In genomic region chr9:66174985-66175384, GRCm38 (mm10) we compare ENCODE assay signal across 22 mouse cellular contexts. TPM values are rescaled to one million over a fixed set of nuclear protein-coding genes. Genes with fewer than 3 reads are reported as not detected.
DNase-seq lines count a peak whose midpoint lies in the region; ATAC-seq and TF ChIP-seq lines count a peak whose summit lies in the region.
"Had no signal": no experiment of that assay in that cellular context is flagged by ENCODE, and none has a peak within 500 bp of the region (broad histone marks: within the 10 kb centered on the region; RNA-seq: fewer than 3 reads in every experiment).

No protein-coding gene starts in this region.

- H3K36me3 ChIP-seq in liver, postnatal 0 days (replicated peaks; ENCODE audit: insufficient read depth, low read length) = peaks cover 8% of the 10 kb centered on the region
- no peaks in the 10 kb centered on the region for H3K36me3 ChIP-seq in liver, embryonic 13.5 days
- H3K36me3 ChIP-seq in liver, embryonic 14.5 days (replicated peaks; ENCODE audit: control insufficient read depth, insufficient read depth, low read depth) = no peaks in the 10 kb centered on the region
- H3K36me3 ChIP-seq: heart, embryonic 13.5 days; hindbrain, embryonic 12.5 days; hindbrain, embryonic 15.5 days had no signal

- H3K4me2 ChIP-seq in liver, postnatal 0 days (ENCODE audit: low read depth, low read length) = no peak overlapping the region
- H3K4me2 ChIP-seq in liver, embryonic 13.5 days = 0 out of 2 replicates have a peak overlapping the region, but pooled peaks have one; percentile 4
- H3K4me2 ChIP-seq in liver, embryonic 14.5 days (ENCODE audit: low read depth) = peak overlapping the region; percentile 22; the same call in 1 of the 2 replicates
- H3K4me2 ChIP-seq: forebrain, embryonic 13.5 days; heart, embryonic 13.5 days; hindbrain, embryonic 12.5 days; hindbrain, embryonic 15.5 days had no signal

- no peaks in the 10 kb centered on the region for H3K27me3 ChIP-seq in liver, postnatal 0 days (ENCODE audit: insufficient read depth, low read length)
- H3K27me3 ChIP-seq in liver, embryonic 13.5 days = no peaks in the 10 kb centered on the region
- H3K27me3 ChIP-seq in liver, embryonic 14.5 days (ENCODE audit: control insufficient read depth, insufficient read depth, low read length) = no peaks in the 10 kb centered on the region
- H3K27me3 ChIP-seq: forebrain, embryonic 13.5 days; heart, embryonic 13.5 days; hindbrain, embryonic 12.5 days; hindbrain, embryonic 15.5 days had no signal

- H3K9me3 ChIP-seq in liver, postnatal 0 days (ENCODE audit: low read length) = no peaks in the 10 kb centered on the region
- no peaks in the 10 kb centered on the region for H3K9me3 ChIP-seq in liver, embryonic 13.5 days (replicated peaks)
- H3K9me3 ChIP-seq in liver, embryonic 14.5 days (ENCODE audit: control insufficient read depth, low read length) = no peaks in the 10 kb centered on the region
- H3K9me3 ChIP-seq: forebrain, embryonic 10.5 days; forebrain, embryonic 13.5 days; heart, embryonic 13.5 days; hindbrain, embryonic 12.5 days; hindbrain, embryonic 15.5 days had no signal

- H3K27ac ChIP-seq in liver, postnatal 0 days (ENCODE audit: low read depth) = no peak overlapping the region
- peak overlapping the region; percentile 73 for H3K27ac ChIP-seq in liver, embryonic 13.5 days
- peak overlapping the region; percentile 56 for H3K27ac ChIP-seq in liver, embryonic 14.5 days
- H3K27ac ChIP-seq: forebrain, embryonic 10.5 days; forebrain, embryonic 13.5 days; heart, adult 2 months; heart, embryonic 13.5 days; hindbrain, embryonic 12.5 days; hindbrain, embryonic 15.5 days had no signal

- WGBS in liver, postnatal 0 days (ENCODE audit: insufficient replicate concordance) = 69% methylated on average over 3 of the region's 3 CpGs
- WGBS in liver, embryonic 13.5 days (ENCODE audit: insufficient replicate concordance) = 83% methylated on average over 3 of the region's 3 CpGs
- WGBS in liver, embryonic 14.5 days (ENCODE audit: insufficient replicate concordance) = 62% methylated on average over 3 of the region's 3 CpGs

- TF ChIP-seq CTCF in liver, postnatal 0 days (IDR thresholded peaks at IDR 0.05; ENCODE audit: low read depth) = no peak
- TF ChIP-seq CTCF in liver, embryonic 14.5 days (IDR thresholded peaks at IDR 0.05; ENCODE audit: low read depth) = no peak

- H3K4me1 ChIP-seq in liver, postnatal 0 days (ENCODE audit: insufficient read depth) = peaks cover 53% of the 10 kb centered on the region
- peaks cover 66% of the 10 kb centered on the region for H3K4me1 ChIP-seq in liver, embryonic 13.5 days (replicated peaks)
- peaks cover 32 to 33% of the 10 kb centered on the region in 2 experiments for H3K4me1 ChIP-seq in liver, embryonic 14.5 days (replicated peaks; ENCODE audit: control insufficient read depth in 2 of 2, insufficient read depth in 2 of 2, low read length in 1 of 2)
- H3K4me1 ChIP-seq: hindbrain, embryonic 15.5 days had no signal

- H3K4me3 ChIP-seq in liver, postnatal 0 days (ENCODE audit: low read depth, low read length) = no peak overlapping the region
- H3K4me3 ChIP-seq in liver, embryonic 13.5 days (replicated peaks) = no peak overlapping the region
- no peak overlapping the region for H3K4me3 ChIP-seq in liver, embryonic 14.5 days (ENCODE audit: insufficient read depth in 1 of 2, low read depth in 2 of 2, low read length in 2 of 2)
- H3K4me3 ChIP-seq: forebrain, embryonic 10.5 days; forebrain, embryonic 13.5 days; heart, adult 2 months; heart, embryonic 13.5 days; hindbrain, embryonic 12.5 days; hindbrain, embryonic 15.5 days had no signal

- H3K9ac ChIP-seq in liver, postnatal 0 days (replicated peaks) = no peak overlapping the region
- H3K9ac ChIP-seq in liver, embryonic 13.5 days = peak overlapping the region; percentile 22; the same call in 1 of the 2 replicates
- peak overlapping the region; percentile 9; the same call in 1 of the 2 replicates for H3K9ac ChIP-seq in liver, embryonic 14.5 days (replicated peaks)
- H3K9ac ChIP-seq: forebrain, embryonic 13.5 days; heart, embryonic 13.5 days; hindbrain, embryonic 12.5 days; hindbrain, embryonic 15.5 days had no signal

- no peak for TF ChIP-seq EP300 in liver, postnatal 0 days (IDR thresholded peaks at IDR 0.05; ENCODE audit: low read depth)
- TF ChIP-seq EP300 in liver, embryonic 14.5 days (IDR thresholded peaks at IDR 0.05; ENCODE audit: low read depth) = 0 out of 2 replicates have a peak, but pooled peaks have one; percentile 13

- DNase-seq in liver = peak; percentile 42
- DNase-seq in liver, postnatal 0 days = no peak
- peak; percentile 44 for DNase-seq in liver, embryonic 13.5 days
- no peak for DNase-seq in liver, embryonic 14.5 days (ENCODE audit: low read depth in 3 of 3, low spot score in 3 of 3)
- peak; percentile 36 for DNase-seq in yolk sac, embryonic 10.5 days (ENCODE audit: low spot score)
- DNase-seq in cerebellum, adult 18-20 months = no peak
- DNase-seq: adrenal gland, adult 2 months; adrenal gland, postnatal 14 days; cerebellum, adult 11 months; cerebellum, adult 9-10 months; cerebellum, postnatal 14 days; gastrocnemius, postnatal 10 days; gastrocnemius, postnatal 36 days; heart, adult 2 months; heart, postnatal 14 days had no signal

- ATAC-seq in liver, postnatal 0 days = no peak
- ATAC-seq in liver, embryonic 13.5 days (ENCODE audit: low read depth) = 0 out of 2 replicates have a peak, but pooled peaks have one; percentile 46
- ATAC-seq in liver, embryonic 14.5 days (ENCODE audit: insufficient read depth) = peak; percentile 48; the same call in 1 of the 2 replicates
- ATAC-seq: CD4-positive, CD25-positive, alpha-beta regulatory T cell, adult 4 months; forebrain, embryonic 13.5 days; forebrain, embryonic 16.5 days had no signal

RNA-seq across cellular contexts. Expression of gene Dapk2, which starts 17.0 kb away (rescaled TPM):
- polyA plus RNA-seq in liver, postnatal 0 days (2015; fragmentation: Nextera tagmentation; extraction: Ambion mirVana) = 21.6 and 23.4 TPM in 2 replicates
- 20.5 and 23.8 TPM in 2 replicates for polyA plus RNA-seq in liver, embryonic 13.5 days (2015; fragmentation: Nextera tagmentation; extraction: Ambion mirVana)
- polyA plus RNA-seq in liver, embryonic 14.5 days (2012; rRNA removed) = 7.3 and 11.7 TPM in 2 replicates
- polyA plus RNA-seq in liver, embryonic 14.5 days (2014; fragmentation: Nextera tagmentation; extraction: Ambion mirVana) = 24.6 and 25.2 TPM in 2 replicates

RNA-seq across cellular contexts. Expression of gene Ciao2a, which starts 48.6 kb away (rescaled TPM):
- 122 and 133 TPM in 2 replicates for polyA plus RNA-seq in liver, postnatal 0 days (2015; fragmentation: Nextera tagmentation; extraction: Ambion mirVana)
- polyA plus RNA-seq in liver, embryonic 13.5 days (2015; fragmentation: Nextera tagmentation; extraction: Ambion mirVana) = 196 and 222 TPM in 2 replicates
- polyA plus RNA-seq in liver, embryonic 14.5 days (2012; rRNA removed) = 32.3 and 50.1 TPM in 2 replicates
- 129 and 132 TPM in 2 replicates for polyA plus RNA-seq in liver, embryonic 14.5 days (2014; fragmentation: Nextera tagmentation; extraction: Ambion mirVana)

RNA-seq across cellular contexts. Expression of gene Snx1, which starts 48.6 kb away (rescaled TPM):
- 30.4 and 34.5 TPM in 2 replicates for polyA plus RNA-seq in liver, postnatal 0 days (2015; fragmentation: Nextera tagmentation; extraction: Ambion mirVana)
- polyA plus RNA-seq in liver, embryonic 13.5 days (2015; fragmentation: Nextera tagmentation; extraction: Ambion mirVana) = 79.7 and 94.6 TPM in 2 replicates
- 31.8 and 47.7 TPM in 2 replicates for polyA plus RNA-seq in liver, embryonic 14.5 days (2012; rRNA removed)
- polyA plus RNA-seq in liver, embryonic 14.5 days (2014; fragmentation: Nextera tagmentation; extraction: Ambion mirVana) = 66.0 and 68.3 TPM in 2 replicates

Comparison
In these comparisons a context has a peak if more than half of its experiments do, and no peak if none do; other contexts are left out.
1. DNase-seq: peak in liver (single experiment), liver, embryonic 13.5 days (single experiment) and yolk sac, embryonic 10.5 days (single experiment); none in liver, postnatal 0 days (single experiment), liver, embryonic 14.5 days (0 of 3) and cerebellum, adult 18-20 months (0 of 2).